Mouse (Mus musculus): ENCODE measurements around the gene Limd2.
"Not testable (repeated sequence)": the region's sequence is repeated elsewhere in the genome, so short reads cannot be mapped to it uniquely, and the experiment has no call there.

Gene Limd2

DNA sequence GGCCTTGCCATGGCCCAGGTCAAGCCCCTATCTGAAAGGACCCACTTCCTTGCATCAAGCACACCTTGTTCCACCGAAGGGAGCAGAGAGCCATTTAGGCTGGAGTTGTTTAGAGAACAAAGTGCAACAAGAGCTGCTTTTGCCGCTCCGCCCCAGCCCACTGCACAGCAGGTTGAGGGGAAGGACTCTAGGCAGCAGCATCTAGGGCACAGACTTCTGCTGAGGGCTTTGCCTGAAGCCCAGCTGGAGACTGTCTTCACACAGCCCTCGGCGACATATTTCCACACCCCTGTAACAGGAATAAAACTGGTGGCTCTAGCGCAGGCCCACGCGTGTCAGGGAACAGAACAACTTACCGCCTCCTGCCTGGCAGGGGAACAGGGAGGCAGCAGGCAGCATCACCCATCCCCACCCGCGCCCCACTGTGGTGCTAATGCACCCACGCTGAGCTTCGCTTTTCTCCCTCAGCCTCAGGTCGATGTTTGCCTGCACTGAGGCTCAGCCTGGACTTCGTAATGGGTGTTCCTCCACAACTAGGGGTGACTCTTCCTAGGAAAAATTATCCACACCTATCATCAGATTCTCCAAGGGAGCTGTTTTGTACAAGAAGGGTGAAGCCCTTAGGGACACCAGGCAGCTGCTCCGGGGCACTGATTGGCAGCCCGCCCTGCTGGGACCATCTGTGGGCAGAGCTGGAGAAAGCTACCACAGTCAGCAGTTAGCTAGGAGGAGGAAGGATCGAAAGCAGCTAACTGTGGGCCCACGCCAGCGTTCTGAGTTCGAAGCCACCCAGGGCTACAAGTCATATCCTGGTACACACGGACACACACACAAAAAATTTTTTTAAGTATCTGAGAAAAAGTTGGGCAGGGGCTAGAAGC, at the start of gene Limd2, which contains the start of gene Gm10840:
Limd2 (minus strand) TSS at position 20 of the 881 bp plus-strand sequence.
Gm10840 (plus strand) TSS at position 10 of the 881 bp plus-strand sequence.
- peak; percentile 45 to 59 for DNase-seq

DNA sequence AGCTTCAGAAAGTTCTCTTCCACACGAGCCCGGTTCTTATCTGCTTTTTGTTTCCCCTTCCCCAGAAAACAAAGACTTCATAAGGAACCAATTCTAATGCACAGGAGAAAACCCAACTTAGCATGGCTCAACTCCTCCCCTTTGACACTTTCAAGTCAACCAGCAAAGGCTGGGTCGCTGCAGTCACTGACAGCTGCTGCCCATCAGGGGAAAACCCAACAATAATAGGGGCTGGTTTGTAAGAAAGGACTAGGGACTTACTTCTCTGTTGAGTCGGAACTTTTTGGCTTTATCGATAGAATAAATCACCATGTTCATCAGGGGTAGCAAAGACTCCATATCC, 41.4 kb upstream of the Limd2 start, which contains the start of gene Strada:
Strada (minus strand) TSS at position 46 of the 343 bp plus-strand sequence.
- no peak for DNase-seq

DNA sequence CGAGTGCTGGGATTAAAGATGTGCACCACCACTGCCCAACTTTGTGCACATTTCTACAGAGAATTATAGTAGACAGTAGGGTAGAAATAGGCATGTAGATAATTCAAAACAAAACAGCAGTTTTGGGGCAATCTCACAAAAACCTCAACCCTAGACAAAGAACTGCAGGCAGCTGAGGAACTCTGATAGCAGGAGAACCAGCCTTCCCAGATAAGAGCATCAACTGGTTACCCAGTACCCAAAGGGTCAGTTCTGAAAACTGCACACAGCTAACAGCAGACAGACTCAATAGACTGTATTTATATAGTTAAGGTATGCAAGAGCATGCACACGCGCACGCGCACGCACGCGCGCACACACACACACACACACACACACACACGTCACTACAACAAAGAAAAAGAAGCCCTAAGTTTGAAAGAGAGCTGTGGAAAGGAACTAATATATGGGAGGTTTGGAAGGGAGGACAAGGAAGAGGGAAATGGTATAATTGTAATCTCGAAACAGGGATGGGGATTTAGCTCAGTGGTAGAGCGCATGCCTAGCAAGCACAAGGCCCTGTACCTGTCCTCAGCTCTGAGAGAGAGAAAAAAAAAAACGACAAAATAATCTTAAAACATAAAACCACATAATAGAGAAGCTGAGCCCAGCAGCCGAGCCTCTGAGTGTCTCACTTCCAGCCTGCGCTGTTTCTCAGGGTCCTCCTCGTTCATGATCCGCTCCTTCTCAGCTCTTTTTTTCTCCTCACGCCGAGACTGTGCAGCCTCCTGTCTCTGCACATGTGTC, 40.9 kb upstream of the Limd2 start:
- DNase-seq = no peak

DNA sequence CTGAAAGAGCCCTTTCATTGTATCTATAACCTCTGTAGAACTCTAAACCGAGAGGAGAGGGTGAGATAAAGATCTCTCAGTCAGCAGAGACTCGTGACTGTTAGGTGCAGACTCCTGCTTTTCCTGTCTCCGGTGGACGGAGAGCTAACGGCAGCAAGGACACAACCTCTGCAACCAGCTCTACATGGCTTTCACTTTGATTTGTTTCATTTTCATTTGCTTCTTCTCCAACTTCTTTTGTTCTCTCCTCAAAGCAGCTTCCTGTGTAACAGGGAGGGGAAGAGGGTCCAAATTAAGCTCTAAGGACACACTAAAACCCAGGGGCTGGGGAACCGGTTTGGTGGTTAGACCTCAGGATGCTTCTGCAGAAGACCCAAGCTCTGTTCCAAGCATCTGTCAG, 40.1 kb upstream of the Limd2 start:
- no peak for DNase-seq

DNA sequence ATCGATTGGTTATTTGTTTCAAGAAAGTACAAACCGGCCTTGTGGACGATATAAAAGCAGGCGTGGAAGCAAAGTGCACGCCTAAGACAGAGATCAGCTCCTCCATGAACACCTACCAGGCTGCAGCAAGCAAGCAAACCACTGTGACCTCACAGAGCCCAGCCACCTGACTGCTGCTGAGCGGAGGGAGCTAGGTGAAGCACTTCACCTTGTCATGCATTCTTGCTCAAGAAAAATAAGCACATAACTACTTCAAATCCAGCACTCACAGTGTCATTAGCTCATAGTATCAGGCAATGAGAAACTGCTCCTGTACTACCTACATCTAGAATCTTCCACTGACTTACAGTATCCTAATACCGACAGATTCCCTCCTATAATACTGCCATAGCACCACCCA, 39.3 kb upstream of the Limd2 start:
- not testable (repeated sequence) for DNase-seq

DNA sequence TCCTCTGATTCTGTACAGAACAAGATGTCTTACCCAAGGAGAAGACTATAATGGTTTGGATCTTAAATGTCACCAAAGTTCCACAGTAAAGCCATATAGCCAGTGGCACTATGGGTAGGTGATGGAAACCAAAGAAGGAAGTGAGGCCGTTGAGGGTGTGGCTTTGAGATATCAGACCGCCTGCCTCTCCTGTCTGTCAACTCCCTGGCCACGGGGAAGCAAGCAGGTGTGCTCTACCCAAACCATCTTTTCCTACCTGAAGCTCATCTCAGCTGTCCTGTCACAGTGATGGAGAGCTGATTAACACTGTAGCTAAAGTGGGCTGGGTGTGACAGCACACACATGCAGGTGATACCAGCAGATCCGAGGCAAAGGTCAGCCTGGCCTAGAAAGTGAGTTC, 37.6 kb upstream of the Limd2 start:
- DNase-seq = no peak

DNA sequence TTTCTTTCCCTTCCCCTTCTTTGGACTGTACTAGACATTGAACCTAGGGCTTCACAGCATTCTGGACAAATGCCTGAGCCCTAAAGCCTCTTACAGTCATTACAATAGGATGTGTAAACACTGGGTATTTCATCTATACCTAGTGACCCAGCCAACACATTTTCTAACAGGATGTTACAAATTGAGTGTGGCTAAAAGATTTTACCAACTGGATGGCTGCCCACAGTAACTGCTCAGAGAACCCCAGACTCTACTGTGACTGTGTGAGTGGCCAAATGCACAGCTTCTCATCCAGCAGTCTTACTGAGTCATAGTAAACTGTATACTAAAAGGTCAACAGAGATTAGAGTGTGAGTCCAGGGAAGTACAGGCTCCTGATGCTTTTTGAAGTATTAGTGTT, 34.7 kb upstream of the Limd2 start:
- no peak for DNase-seq

DNA sequence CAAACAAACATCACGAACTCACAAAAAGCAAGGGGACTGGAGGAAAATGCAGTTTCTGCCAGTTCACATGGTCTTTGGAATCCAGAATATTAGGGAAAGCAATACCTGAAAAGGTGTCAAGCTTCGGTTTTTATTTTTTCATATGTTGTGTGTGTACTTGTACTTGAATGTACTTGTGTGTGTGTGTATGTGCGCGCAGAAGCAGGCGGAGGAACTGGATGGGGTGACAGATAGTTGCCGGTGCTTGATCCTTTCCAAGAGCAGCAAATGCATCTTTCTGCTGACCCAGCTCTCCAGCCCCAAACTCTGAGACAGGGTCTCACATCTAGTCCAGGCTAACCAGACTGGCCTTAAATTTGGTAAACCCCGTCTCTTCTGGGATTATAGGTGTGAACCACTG, 34.2 kb upstream of the Limd2 start:
- DNase-seq = no peak

DNA sequence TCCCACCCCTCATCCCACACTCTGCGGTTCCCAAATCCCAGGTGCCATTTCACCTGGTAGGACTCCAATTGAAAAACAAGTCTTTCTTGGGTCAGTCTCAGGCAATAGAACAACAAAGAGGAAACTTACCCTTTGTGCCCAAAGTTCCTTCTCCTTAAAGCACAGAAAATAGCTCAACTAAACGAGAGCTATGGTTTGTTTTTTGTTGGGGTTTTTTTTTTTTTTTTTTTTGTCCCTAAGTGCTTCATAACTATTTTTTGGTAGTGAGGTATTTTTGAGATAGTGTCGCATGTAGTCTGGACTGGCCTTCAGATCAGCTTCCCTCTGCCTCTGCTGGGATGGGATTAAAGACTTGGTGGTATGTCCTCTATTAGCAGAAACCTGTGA, 33.5 kb upstream of the Limd2 start:
- no peak for DNase-seq

DNA sequence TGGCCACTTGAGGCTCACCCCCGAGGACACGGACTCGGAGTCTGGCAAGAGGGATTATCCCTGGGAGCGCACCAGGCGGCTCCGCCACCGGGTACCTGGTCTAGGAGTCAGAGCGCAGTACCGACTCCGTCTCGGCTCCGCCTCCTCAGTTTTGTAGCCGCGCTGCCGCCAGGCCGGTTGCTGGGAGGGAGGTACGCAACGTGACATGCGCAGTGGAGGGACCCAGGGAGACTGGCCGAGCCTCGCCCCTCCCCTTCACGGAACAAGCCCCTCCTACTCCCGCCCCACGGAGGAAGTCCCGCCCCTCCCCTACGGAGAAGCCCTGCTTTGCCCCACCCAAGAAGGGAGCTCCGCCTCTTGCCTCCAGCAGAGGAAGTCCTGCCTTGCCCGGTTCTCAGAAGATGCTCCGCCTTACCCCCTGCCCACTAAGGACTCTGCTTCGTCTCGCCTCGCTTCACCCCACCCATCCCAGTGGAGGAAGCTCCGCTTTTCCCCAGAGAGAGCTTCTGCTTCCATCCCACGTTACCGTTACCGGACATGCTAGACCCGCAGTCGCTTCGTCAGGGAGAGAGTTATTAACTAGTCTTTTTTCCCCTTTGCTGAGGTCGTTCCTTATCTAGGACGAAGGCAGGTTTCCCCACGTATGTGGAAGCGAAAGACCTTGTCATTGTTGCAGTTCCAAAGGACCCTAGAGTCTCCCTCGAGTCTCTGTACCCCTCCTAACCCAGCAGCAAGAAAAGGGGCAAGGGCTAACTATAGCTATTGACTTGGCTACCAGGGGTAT, 32.9 kb upstream of the Limd2 start:
- DNase-seq = peak; percentile 97 to 98

DNA sequence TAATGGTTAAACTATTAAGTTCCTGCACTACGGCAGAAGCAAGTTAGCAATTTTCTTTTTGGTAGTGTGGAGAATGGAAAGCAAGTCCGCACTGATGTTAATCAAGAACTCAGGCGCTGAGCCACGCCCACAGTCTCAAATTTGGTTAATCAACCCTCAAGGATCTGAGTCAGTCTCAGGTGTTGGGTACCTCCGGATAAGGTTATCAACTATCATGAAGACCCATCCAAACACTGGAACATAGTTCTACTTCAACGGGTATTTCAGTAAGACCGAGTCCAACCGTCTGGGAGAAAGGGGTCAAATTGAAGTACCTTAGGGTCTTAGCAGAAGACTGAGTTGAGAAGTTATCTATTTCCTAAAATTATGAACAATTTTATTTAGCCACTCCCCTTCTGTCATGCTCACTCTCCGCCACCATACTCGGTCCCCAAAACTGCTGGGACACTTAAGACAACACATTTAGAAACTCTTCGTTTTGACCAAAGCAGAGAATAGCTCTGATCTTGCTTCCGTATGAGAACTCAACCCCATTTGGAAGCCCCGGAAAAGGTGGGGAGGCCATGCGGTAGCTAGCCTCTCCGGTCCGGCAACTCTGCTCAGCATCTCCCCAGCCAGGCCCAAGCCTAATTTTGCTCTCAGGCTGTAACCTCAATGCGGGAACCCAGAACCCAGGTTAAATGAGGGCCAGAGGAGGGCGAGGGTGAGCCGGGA, 32.2 kb upstream of the Limd2 start:
- peak in 1 of 2 experiments; percentile 30 for DNase-seq

DNA sequence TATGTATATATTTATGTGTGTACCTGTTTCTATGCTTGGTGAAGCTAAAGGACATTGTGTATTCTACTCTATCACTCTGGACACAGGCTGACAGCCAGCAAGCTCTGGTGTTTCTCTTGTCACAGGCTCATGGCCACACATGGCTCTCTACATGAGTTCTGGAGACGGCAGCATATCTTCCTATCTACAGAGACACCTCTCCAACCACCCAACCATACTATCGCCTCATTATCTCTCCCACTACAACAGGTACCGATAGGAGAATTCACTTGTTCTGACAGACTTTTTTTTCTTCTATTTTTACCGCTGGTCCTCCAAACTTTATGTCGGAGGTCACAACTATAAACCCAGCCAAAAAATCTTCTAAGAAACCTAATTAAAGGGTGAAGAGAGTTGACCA, 31.6 kb upstream of the Limd2 start:
- no peak for DNase-seq

DNA sequence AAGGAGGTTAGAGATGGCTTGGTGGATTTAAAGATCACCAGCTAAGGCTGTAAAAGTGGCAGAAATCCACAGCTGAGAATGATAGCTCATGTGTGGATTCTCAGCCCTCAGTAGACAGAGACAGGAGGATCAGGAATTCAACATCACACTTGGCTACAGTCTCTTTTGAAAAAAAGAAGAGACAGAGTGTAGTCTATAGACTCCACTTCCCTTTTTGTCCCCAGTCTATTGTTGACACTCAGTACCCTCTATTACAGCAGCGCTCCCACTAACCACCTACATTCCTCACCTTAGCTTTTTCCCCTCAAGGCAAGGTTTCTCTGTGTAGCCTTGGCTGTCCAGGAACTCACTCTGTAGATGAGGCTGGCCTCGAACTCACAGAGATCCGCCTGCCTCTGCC, 31.1 kb upstream of the Limd2 start:
- no peak for DNase-seq

DNA sequence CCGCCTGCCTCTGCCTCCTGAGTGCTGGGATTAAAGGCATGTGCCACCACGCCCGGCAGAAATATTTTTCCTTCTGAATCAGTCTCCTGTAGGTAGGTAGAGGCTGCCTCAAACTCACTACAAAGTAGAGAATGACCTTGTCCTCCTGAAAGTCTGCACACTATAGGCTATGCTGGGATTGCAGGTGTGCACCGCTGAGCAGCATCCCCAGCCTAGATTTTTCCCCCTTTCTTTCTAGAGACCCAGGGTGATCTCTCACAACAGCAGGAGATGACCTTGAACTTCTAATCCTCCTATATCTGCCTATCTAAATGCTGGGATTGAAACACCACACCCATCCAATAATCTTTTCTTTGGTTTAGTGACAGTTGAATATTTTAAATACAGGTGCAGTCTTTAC, 26.7 kb upstream of the Limd2 start:
- no peak for DNase-seq

DNA sequence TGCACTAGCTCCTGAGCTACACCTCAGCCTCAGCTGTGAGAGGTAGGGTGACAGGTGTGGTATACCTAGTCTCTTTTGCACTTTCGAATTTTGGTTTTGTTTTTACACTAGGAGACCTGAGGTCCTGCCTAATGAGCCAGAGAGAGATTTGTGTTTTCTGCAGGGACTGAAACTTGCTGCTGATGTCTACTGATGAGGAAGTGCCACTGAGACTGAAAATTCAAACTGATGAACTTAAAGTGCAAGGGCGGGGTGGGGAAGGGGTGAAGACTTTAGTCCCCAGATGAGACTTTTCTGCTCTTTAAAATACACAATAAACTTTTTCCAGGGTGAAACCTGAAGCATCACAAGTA, 19.8 kb upstream of the Limd2 start:
- DNase-seq = no peak

DNA sequence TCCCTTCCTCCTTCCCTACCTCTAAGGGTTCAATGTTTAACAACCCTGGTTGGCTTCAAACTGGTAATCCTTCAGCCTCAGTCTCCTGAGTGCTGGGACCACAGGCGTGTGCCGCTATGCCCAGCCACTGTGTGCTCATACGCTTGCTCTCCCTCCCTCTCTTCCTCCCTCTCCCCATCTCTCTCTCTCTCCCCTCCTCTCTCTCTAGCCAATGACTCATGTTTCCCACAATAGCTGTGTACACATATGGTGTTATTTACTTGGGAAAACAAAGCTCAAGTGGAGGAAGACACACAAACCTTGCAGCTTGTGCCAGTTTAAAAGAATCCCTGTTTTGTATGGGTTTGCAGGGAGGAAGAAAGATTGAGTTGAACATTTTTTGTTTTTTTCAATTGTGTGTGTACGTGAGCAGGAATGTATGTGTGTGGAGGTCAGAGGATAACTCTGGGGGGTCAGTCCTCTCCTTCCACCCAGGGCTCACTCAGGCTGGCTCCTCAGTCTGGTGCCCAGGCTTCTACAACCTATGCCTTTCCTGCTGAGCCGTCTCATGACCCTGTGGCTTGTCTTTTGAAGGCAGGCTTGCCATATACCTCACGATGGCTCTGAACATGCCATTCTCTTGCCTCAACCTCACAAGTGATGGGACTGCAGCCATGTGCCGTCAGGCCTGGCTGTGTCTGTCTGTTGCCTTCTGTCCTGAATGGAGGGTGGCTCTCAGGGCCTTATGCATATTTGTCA, 19.2 kb upstream of the Limd2 start:
- no peak for DNase-seq

DNA sequence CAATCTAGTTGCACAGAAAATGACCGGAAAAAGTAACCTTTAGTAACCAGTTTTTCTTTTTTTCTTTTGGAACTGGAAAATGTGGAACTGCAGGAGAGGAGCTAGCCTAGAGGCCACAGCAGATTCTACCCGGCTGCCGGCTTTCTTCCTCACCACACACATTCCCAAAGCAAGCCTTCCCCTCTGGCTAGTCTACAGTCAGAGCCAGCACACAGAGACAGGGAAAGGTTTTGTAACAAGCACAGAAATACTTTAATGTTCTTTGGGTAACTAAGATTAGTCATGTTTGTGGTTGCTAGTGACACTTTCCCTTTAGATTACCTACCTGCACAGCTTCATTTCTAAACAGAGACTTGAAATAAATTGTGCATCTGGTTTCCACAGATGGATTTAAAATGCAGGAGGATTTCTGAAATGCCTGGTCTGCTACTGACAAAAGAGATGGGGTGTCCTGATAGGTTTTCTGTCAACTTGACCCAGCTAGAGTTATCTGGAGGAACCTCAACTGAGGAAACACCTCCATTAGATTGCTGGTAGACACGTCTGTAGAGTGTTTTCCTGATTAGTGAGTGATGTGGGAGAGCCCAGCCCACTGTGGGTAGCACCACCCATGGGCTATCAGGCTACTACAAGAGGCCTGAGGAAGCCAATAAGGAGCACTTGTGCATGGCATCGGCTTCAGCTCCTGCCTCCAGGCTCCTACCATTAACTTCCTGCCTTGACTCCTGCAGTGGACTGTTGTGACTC, 17.5 kb upstream of the Limd2 start:
- peak in 1 of 2 experiments; percentile 33 for DNase-seq

DNA sequence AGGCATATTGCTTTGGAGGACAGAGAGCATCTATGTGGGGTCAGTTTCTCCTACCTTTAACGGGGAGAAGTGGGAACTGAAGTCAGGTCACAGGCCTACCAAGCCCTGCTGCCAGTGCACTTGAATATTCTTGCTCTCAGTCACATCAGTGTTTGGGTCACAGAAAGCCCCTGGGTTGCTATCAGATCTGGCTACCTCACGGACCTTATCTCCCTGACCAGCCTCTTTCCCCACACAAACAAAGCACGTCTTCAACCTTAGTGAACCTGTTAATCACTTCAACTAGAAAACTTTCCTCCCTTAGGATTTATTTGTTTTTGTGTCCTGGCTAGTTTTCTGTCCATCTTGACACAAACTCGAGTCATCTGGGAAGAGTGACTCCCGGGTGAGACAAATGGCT, 15.7 kb upstream of the Limd2 start:
- DNase-seq = no peak

DNA sequence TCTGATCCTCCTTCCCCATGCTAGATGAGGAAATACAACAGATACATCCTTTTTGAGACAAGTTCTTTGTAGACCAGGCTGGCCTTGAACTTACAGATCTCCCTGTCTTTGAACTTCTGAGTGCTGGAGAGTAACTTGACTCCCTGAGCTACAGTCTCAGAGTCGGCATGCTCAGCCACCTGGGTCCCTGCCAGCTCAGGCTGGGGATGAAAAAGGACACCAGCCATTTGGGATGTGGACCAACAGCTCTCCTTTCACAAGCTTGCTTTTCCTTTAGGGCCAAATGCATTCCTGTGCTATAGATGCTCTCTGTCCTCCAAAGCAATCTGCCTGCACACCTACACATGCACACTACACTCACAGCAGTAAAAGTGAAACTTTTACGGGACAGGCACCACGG, 14.4 kb upstream of the Limd2 start:
- no peak for DNase-seq

DNA sequence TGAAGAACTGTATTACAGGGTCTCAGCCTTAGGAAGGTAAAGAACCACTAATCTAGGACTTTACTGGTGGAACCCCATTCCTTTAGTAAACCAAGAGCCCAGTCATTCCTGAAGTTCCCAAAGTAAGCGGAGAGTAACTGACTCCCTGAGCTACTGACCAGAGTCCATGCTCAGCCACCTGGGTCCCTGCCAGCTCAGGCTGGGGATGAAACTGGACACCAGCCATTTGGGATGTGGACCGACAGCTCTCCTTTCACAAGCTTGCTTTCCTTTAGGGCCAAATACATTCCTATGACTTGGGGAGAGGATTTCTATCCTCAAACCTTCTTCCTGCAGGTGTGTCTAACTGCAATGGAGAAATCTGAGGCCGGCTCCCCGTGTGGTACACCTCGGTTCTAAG, 13.7 kb upstream of the Limd2 start:
- no peak for DNase-seq

DNA sequence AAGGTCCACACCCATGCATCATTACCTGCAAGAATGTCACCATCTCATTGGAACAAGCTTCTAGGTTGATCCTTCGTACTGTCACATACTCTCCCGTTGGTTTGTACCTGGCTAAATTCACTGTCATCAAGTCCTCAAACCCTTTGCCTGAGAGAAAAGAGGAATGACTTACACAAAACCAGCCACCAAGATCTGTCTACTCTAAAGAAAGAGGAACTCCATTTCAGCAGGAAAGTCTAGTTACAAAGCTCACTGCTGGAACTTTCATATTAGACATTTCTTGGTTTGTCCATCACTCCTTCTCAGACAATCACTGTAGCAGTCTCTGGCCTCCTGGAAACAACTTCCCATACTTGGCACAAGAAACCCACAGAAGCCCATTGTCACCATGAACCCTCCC, 12.6 kb upstream of the Limd2 start:
- no peak for DNase-seq

All from lung, adult 18-20 months (tissue).